Mouse (Mus musculus) lung, adult 2 months (tissue): Measurements from ENCODE around the gene Mmp27. TPM values are rescaled to one million over a fixed set of nuclear protein-coding genes. Genes with fewer than 3 reads are reported as not detected.

Source experiments
- DNase-seq: peaks from one replicate; pipeline ENCODE4 v3.0.0; 2022
- H3K4me1 ChIP-seq: fragments of 200-500 bp; 2 replicates; pipeline ENCODE4 v1.6.1; 2011; ENCODE audit warnings: low read length; ENCODE audit not compliant: control insufficient read depth, insufficient read depth
- H3K4me3 ChIP-seq: fragments of 200-500 bp; replicated peaks from 2 replicates; pipeline ENCODE3; 2011; ENCODE audit warnings: low read depth, mild to moderate bottlenecking, control low read depth, low read length; ENCODE audit errors: extremely low read depth
- CTCF ChIP-seq: fragments of 200-500 bp; IDR thresholded peaks from 2 replicates; pipeline ENCODE4 v1.5.1; 2011; ENCODE audit warnings: mild to moderate bottlenecking, low read length, control low read depth; ENCODE audit not compliant: insufficient read depth
- POLR2A ChIP-seq: fragments of 200-500 bp; IDR thresholded peaks from 2 replicates; pipeline ENCODE4 v1.6.1; 2011; ENCODE audit warnings: low read depth, mild to moderate bottlenecking, control low read depth, low read length, borderline replicate concordance; ENCODE audit errors: extremely low read depth
- WGBS: fragments of 180-500 bp; shearing (Covaris S2); methylation state at CpG from one replicate; pipeline ENCODE4 v1.1.7; 2018; 5-methylcytosine and 5-hydroxymethylcytosine counted together
- polyA plus RNA-seq: library from polyadenylated mRNA; depleted of rRNA; stranded (reverse); fragments of >200 nt; gene quantifications from 2 replicates; pipeline ENCODE4 v1.2.3, GENCODE M21; 2012

The Mmp27 gene
- polyA plus RNA-seq, 1 experiment = 0.41 TPM

- Histone ChIP-seq H3K4me1 (peaks cover 3% of the 10 kb centered on the region; the same call in 1 of the 2 replicates), H3K4me3 (no peak overlapping the region)
- TF ChIP-seq POLR2A = no peak
- no peak for TF ChIP-seq CTCF
- no peak for DNase-seq
- 61% methylated on average over 4 of the region's 4 CpGs for WGBS
Measured at GRCm38 (mm10) chr9:7560026-7560425, 11.2 kb upstream of the Mmp27 start.

GRCm38 (mm10) chr9:7567376-7567775 is 3.8 kb upstream of the Mmp27 start:
- WGBS = 53% methylated on average over 7 of the region's 7 CpGs

GRCm38 (mm10) chr9:7567923-7568322 is 3.3 kb upstream of the Mmp27 start:
- Histone ChIP-seq H3K4me1 (peaks cover 9% of the 10 kb centered on the region), H3K4me3 (no peak overlapping the region)
- no peak for TF ChIP-seq CTCF
- TF ChIP-seq POLR2A = no peak
- DNase-seq = no peak
- 28% methylated on average over 2 of the region's 2 CpGs for WGBS

More at GRCm38 (mm10) chr9:7567376-7567775, 3.8 kb upstream of the Mmp27 start:
- no peak for DNase-seq
- TF ChIP-seq CTCF (no peak), POLR2A (no peak)
- H3K4me1 ChIP-seq = peaks cover 6% of the 10 kb centered on the region
- H3K4me3 ChIP-seq = no peak overlapping the region

- no peak for TF ChIP-seq POLR2A
- TF ChIP-seq CTCF = no peak
- no peak for DNase-seq
- WGBS = 57% methylated on average over 1 of the region's 1 CpGs
- Histone ChIP-seq H3K4me3 (no peak overlapping the region), H3K4me1 (peaks cover 9% of the 10 kb centered on the region)
Measured at GRCm38 (mm10) chr9:7570485-7570884, 711 bp upstream of the Mmp27 start.

- no peak for DNase-seq
- H3K4me3 ChIP-seq = no peak overlapping the region
- no peak for TF ChIP-seq CTCF
- WGBS = 79% methylated on average over 7 of the region's 7 CpGs
- H3K4me1 ChIP-seq = peaks cover 9% of the 10 kb centered on the region
Measured at GRCm38 (mm10) chr9:7572188-7572587, 992 bp downstream of the Mmp27 start.

GRCm38 (mm10) chr9:7572663-7573308 is 1.6 kb downstream of the Mmp27 start:
- no peak for DNase-seq
- WGBS = 13% methylated on average over 2 of the region's 2 CpGs
- no peak for TF ChIP-seq CTCF
- no peak for TF ChIP-seq POLR2A
- Histone ChIP-seq H3K4me3 (no peak overlapping the region), H3K4me1 (peaks cover 9% of the 10 kb centered on the region)

GRCm38 (mm10) chr9:7575526-7575925 is 4.3 kb downstream of the Mmp27 start:
- WGBS = 40% methylated on average over 3 of the region's 3 CpGs
- no peak overlapping the region for H3K4me3 ChIP-seq
- no peak for TF ChIP-seq CTCF
- no peak for TF ChIP-seq POLR2A
- peaks cover 6% of the 10 kb centered on the region for H3K4me1 ChIP-seq
- no peak for DNase-seq

- TF ChIP-seq POLR2A = no peak
- no peak for TF ChIP-seq CTCF
- WGBS = 91% methylated on average over 2 of the region's 2 CpGs
- Histone ChIP-seq H3K4me1 (peaks cover 3% of the 10 kb centered on the region), H3K4me3 (no peak overlapping the region)
- DNase-seq = no peak
Measured at GRCm38 (mm10) chr9:7577371-7577770, 6.2 kb downstream of the Mmp27 start.

GRCm38 (mm10) chr9:7590063-7590462 is 18.9 kb downstream of the Mmp27 start:
- Histone ChIP-seq H3K4me1 (no peaks in the 10 kb centered on the region; the same call in 1 of the 2 replicates), H3K4me3 (no peak overlapping the region)
- 71% methylated on average over 8 of the region's 8 CpGs for WGBS
- TF ChIP-seq CTCF (no peak), POLR2A (no peak)
- DNase-seq = no peak

- TF ChIP-seq CTCF (no peak), POLR2A (no peak)
- 81% methylated on average over 3 of the region's 3 CpGs for WGBS
- no peaks in the 10 kb centered on the region; the same call in 1 of the 2 replicates for H3K4me1 ChIP-seq
- H3K4me3 ChIP-seq = no peak overlapping the region
- no peak for DNase-seq
Measured at GRCm38 (mm10) chr9:7593272-7593812, 22.1 kb downstream of the Mmp27 start.
